Mouse (Mus musculus): ENCODE data around the gene Olfr711.
"Not testable (repeated sequence)": the region's sequence is repeated elsewhere in the genome, so short reads cannot be mapped to it uniquely, and the experiment has no call there.

Gene Olfr711

DNA sequence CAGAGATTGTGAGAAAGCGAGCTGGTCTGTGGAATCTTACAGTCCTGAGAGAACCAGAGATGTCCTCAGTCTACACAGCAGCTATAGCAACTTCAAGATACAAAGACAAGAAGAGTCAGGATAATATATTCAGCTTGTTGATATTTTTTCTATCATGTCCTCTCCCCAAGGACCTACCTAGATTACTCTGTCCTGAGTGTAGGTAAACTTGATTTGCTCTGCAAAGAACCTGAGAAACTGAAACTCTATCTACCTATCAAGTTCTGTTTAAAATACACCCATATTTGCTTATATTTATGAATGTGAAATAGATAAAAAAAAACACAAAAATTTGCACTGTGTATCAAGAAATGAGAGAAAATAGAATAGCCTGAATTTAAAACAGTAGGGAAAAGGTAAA, at the start of gene Olfr711:
TSS of gene Olfr711 (minus strand) at position 101 of the 400 bp plus-strand sequence.
- DNase-seq (ENCODE audit: low spot score), result no peak

GRCm38 (mm10) chr7:107005972-107006371, 30.7 kb upstream of the Olfr711 start, which contains the start of gene Olfr2:
Gene Olfr2, minus strand, starts transcription at chr7:107006072.
- no peak for DNase-seq (ENCODE audit: low spot score)

- no peak for DNase-seq (ENCODE audit: low spot score)
These were observed 28.9 kb upstream of the Olfr711 start for GRCm38 (mm10) chr7:107004169-107004568.

- DNase-seq (ENCODE audit: low spot score), result no peak
These were observed 25.5 kb upstream of the Olfr711 start for GRCm38 (mm10) chr7:107000798-107001197.

GRCm38 (mm10) chr7:106985236-106985635, 10.0 kb upstream of the Olfr711 start:
- no peak for DNase-seq (ENCODE audit: low spot score)

GRCm38 (mm10) chr7:106967503-106967902, 7.8 kb downstream of the Olfr711 start:
- DNase-seq (ENCODE audit: low spot score), result not testable (repeated sequence)

DNA sequence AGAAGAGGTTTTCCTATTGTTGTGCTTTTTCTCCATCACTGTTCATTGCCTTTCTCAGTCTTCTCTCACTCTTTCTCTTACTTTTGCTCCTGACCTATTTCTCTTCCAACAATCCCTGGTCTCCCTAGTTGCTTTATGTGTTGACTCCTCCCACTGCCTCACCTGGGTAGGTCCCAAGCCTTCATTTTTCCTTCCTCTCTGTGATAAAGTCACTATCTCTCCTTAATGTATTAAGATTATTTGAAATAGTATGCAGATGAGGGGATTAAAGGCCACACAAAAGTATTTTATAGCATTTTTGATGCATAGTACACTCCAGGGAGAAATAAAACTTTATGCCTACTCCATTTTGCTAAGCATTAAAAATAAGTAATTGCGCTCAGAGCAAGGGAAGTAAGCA, 11.4 kb downstream of the Olfr711 start, which contains the start of gene Olfr6:
TSS of gene Olfr6 (minus strand) at position 101 of the 400 bp plus-strand sequence.
- DNase-seq (ENCODE audit: low spot score), result no peak

GRCm38 (mm10) chr7:106948212-106948611, 27.0 kb downstream of the Olfr711 start, which contains the start of gene Olfr710:
Gene Olfr710, minus strand, starts transcription at chr7:106948312.
- no peak for DNase-seq (ENCODE audit: low spot score)

GRCm38 (mm10) chr7:106932119-106932518, 43.1 kb downstream of the Olfr711 start, which contains the start of gene Olfr709-ps1:
Gene Olfr709-ps1, minus strand, starts transcription at chr7:106932219.
- DNase-seq (ENCODE audit: low spot score), result no peak

GRCm38 (mm10) chr7:106920961-106921360, 54.3 kb downstream of the Olfr711 start:
- not testable (repeated sequence) for DNase-seq (ENCODE audit: low spot score)
